Mouse (Mus musculus) adrenal gland, postnatal 10 days (tissue): ENCODE data around the gene Akap2. TPM values are rescaled to one million over a fixed set of nuclear protein-coding genes. Genes with fewer than 3 reads are reported as not detected.

Experiments
- DNase-seq: peaks from one replicate; pipeline ENCODE4 v3.0.0; 2021; ENCODE audit warnings: mixed read lengths
- total RNA-seq, 2 experiments: library from RNA; stranded (reverse); gene quantifications; 2 replicates each; pipeline ENCODE4 v1.2.3; 2021

Akap2 gene
- total RNA-seq, 2 experiments from 2014 or later = 87.7 to 92.0 TPM

GRCm38 (mm10) chr4:57834141-57834540 lies 116.7 kb downstream of the Akap2 start:
- DNase-seq = no peak

DNA sequence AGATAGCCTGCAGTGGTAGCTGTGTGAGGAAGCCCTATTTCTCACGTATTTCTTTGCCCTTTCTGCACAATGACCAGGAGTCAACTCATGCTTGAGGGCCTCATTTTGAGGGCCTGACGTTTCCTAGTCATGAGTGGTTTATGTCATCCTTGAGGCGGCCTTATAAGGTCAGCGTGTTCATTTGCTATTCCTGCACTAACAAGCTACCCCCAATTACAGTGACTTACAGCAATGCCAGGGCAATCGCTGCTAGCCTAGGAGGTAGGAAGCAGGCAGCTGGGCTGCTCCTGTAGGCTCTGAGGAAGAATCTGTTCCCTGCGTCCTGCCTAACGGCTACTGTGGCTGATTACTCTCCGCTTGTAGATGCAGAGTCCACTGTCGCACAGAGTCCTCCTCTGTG lies 119.6 kb downstream of the Akap2 start:
- no peak for DNase-seq

DNA sequence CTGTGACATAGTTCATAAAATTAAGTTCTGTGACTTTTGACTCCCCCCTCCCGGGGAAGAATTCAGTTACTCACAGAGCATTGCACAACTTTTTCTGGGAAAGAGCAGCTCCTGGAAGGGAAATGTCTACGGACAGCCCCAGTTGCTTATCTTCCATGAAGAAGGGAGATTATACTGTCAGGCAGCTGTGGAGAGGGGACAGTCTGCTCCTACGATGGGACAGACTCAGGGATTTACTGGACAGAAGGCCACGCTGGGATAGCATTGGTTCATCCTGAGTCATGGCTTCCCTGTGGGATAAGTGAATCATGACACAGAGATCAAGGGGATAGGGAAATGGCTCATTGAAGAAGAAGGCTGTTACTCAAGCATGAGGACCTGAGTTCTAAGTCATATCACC lies 121.9 kb downstream of the Akap2 start:
- DNase-seq = no peak

GRCm38 (mm10) chr4:57841911-57842310 lies 124.5 kb downstream of the Akap2 start:
- no peak for DNase-seq

- no peak for DNase-seq
Measured at GRCm38 (mm10) chr4:57842472-57843305, 125.2 kb downstream of the Akap2 start.

- peak; percentile 89 for DNase-seq
Measured at GRCm38 (mm10) chr4:57845031-57845431, 127.6 kb downstream of the Akap2 start.

DNA sequence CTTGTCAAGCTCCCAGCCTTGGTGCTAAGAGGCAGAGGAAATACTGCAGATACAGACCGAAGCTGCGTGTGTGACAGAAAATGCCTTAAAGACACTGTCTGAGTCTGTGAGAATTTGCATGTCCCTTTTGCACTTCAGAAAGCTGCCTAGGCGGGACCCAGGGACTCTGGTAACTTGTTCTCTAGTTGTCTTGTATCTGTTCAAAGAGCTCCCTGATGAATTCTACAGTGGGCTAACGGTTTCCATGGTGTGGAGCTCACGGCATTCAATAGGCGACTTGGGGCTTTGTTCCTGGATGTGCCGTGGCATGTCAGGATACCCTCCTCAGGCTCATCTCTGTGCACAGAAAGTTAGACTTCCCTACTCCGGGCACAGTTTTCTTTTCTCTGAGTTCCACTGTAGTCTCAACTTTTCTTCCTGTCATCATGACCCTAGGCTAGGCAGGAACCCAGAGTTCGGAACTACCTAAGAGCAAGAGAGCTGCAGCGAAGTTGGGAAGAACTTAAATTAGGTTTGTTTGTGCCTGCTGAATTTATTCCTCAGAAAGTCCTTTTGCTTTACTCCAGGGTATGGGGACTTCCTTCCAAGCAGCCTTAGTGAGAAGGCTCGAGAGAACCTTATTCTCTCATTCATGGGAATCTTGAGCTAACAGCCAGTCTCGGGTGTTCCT lies 128.2 kb downstream of the Akap2 start:
- DNase-seq = no peak

GRCm38 (mm10) chr4:57846381-57846990 lies 129.0 kb downstream of the Akap2 start:
- no peak for DNase-seq

DNA sequence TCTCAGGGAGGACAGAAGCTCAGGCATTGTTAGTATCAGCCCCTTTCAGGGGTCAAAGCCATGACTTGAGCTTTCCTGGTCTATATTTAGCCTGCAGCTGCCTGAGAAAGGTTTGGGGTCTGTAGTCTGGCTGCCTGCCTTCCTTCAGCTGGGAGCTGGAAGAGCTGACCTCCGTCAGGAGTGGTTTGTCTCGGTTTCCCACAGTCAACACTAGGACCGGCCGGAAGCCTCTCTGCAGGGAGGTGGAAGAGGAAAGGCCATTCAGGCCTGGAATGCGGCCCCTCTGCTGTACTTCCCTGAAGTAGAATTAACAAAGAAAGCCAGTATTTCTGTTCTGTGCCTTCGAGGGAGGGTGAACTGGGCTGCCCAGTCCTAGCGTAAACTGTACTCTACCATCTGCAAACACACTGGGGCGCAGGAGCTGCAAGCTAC lies 129.6 kb downstream of the Akap2 start:
- DNase-seq = peak; percentile 50

- no peak for DNase-seq
Measured at GRCm38 (mm10) chr4:57847676-57848075, 130.2 kb downstream of the Akap2 start.

- no peak for DNase-seq
Measured at GRCm38 (mm10) chr4:57849465-57849864, 132.0 kb downstream of the Akap2 start.

- no peak for DNase-seq
Measured at GRCm38 (mm10) chr4:57851731-57852130, 134.3 kb downstream of the Akap2 start.

GRCm38 (mm10) chr4:57852461-57853040 lies 135.1 kb downstream of the Akap2 start:
- no peak for DNase-seq

DNA sequence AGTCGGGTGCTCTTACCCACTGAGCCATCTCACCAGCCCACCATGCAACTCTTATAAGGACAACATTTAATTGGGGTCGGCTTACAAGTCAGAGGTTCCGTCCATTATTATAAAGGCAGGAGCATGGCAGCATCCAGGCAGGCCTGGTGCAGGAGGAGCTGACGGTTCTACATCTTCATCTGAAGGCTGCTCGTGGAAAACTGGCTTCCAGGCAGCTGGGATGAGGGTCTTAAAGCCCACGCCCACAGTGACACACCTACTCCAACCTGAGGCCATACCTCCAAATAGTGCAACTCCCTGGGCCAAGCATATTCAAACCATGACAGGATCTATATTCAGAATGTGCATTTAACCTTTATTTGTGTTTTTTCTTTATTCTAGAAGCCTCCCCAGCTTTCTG lies 136.7 kb downstream of the Akap2 start:
- no peak for DNase-seq

- DNase-seq = no peak
Measured at GRCm38 (mm10) chr4:57855281-57855941, 138.0 kb downstream of the Akap2 start.

GRCm38 (mm10) chr4:57856673-57857072 lies 139.2 kb downstream of the Akap2 start:
- no peak for DNase-seq

GRCm38 (mm10) chr4:57860204-57860611 lies 142.8 kb downstream of the Akap2 start:
- no peak for DNase-seq

DNA sequence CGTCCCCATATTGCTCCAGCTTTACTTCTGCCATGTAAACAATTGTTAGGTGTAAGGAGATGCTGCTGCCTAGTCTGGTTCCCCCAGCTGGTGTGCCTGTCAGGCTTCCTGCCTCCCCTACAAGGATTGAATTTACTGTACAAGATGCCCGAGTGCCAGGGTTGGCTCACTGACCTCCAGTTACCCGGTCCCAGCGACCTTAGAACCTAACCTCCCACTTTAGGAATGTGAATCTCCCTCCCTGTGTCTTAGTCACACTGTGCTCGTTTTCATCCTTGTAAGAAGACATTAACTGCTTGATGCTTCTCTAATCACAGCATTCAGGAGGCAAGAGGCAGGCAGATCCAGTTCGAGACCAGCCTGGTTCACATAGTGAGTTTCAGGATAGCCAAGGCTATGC lies 143.7 kb downstream of the Akap2 start:
- DNase-seq = no peak

- no peak for DNase-seq
Measured at GRCm38 (mm10) chr4:57861856-57862255, 144.4 kb downstream of the Akap2 start.

DNA sequence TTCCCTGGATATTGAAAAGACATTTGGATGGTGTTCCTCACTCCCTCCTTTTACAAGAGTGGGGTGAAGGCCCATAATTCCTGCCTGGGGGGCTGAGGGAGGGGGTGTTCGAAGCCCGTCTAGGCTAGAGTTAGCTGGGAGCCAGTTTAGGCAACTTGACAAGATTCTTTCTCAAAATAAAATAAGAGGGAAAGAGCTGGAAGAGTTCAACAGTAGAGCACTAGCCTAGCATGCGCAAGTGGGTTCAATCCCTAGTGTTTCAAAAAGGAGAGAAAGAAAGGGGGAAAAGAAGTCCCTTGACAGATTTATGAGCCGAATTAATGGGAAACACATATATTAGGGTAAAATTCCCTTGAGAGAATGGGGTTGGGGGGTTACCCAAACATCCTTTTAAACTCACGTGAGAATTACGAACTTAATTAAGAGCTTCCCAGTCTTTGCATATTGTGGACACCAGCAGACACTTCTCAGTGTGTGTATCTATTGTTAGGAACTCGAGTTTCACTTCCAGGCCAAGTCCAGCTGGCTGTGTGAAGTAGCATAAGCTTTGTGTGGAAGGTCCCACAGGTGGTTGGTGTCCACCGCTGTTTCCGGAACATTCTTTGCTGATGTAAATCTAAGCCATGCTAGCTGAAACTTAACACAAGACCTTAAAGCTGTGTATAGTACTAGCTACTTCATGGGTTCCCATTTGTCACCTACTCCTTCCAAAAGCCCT lies 145.0 kb downstream of the Akap2 start:
- no peak for DNase-seq

GRCm38 (mm10) chr4:57866088-57866487 lies 148.6 kb downstream of the Akap2 start:
- DNase-seq = no peak

- DNase-seq = no peak
Measured at GRCm38 (mm10) chr4:57866990-57867389, 149.5 kb downstream of the Akap2 start.
